Mouse (Mus musculus) embryonic facial prominence, embryonic 14.5 days (tissue): Measurements from ENCODE around the gene Eprs. TPM values are rescaled to one million over a fixed set of nuclear protein-coding genes. Genes with fewer than 3 reads are reported as not detected.
"Not testable (repeated sequence)": the region's sequence is repeated elsewhere in the genome, so short reads cannot be mapped to it uniquely, and the experiment has no call there.

Experiments used
- ATAC-seq: fragments of 200-750 bp; cut with Nextera tagmentation; 2 replicates; pipeline ENCODE4 v1.8.0; 2017; ENCODE audit warnings: low read depth, moderate number of reproducible peaks, moderate TSS enrichment
- DNase-seq: peaks from one replicate; pipeline ENCODE4 v3.0.0-alpha.2; 2015; ENCODE audit warnings: low spot score
- H3K27ac ChIP-seq: fragments of 300-500 bp; sonication (generic); replicated peaks from 2 replicates; pipeline ENCODE4 v1.5.1; 2014; ENCODE audit warnings: low read depth, mild to moderate bottlenecking, low read length, moderate library complexity
- H3K27me3 ChIP-seq: fragments of 300-500 bp; sonication (generic); replicated peaks from 2 replicates; pipeline ENCODE4 v1.6.1; 2014; ENCODE audit warnings: low read length; ENCODE audit not compliant: control insufficient read depth, insufficient read depth
- H3K36me3 ChIP-seq: fragments of 300-500 bp; sonication (generic); 2 replicates; pipeline ENCODE4 v1.6.1; 2014; ENCODE audit warnings: low read length, mixed read lengths; ENCODE audit not compliant: control insufficient read depth, insufficient read depth
- H3K4me1 ChIP-seq: fragments of 300-500 bp; sonication (generic); 2 replicates; pipeline ENCODE4 v1.6.1; 2014; ENCODE audit warnings: antibody characterized with exemption, low read length; ENCODE audit not compliant: control insufficient read depth, insufficient read depth
- H3K4me2 ChIP-seq: fragments of 300-500 bp; sonication (generic); 2 replicates; pipeline ENCODE4 v1.6.1; 2014; ENCODE audit warnings: low read depth, mild to moderate bottlenecking, low read length, moderate library complexity, mixed read lengths
- H3K4me3 ChIP-seq: fragments of 300-500 bp; sonication (generic); 2 replicates; pipeline ENCODE4 v1.5.1; 2014; ENCODE audit warnings: low read depth, mild to moderate bottlenecking, low read length
- H3K9ac ChIP-seq: fragments of 300-500 bp; sonication (generic); 2 replicates; pipeline ENCODE4 v1.6.1; 2014; ENCODE audit warnings: low read depth, mild to moderate bottlenecking, low read length, moderate library complexity, mixed read lengths
- H3K9me3 ChIP-seq: fragments of 300-500 bp; sonication (generic); 2 replicates; pipeline ENCODE4 v1.6.1; 2016; ENCODE audit warnings: low read length; ENCODE audit not compliant: control insufficient read depth
- WGBS: fragments of 180-500 bp; shearing (Covaris S2); extraction: QIAGEN DNeasy Blood & Tissue Kit; methylation state at CpG from one replicate; pipeline ENCODE4 v1.1.7; 2014; 5-methylcytosine and 5-hydroxymethylcytosine counted together
- polyA plus RNA-seq: library from polyadenylated mRNA; unstranded; fragments of >200 nt; fragmentation: Nextera tagmentation; extraction: Ambion mirVana; gene quantifications from 2 replicates; pipeline ENCODE4 v1.2.1, GENCODE M21; 2014

The Eprs gene
- polyA plus RNA-seq = 146 and 166 TPM in 2 replicates

- no peaks in the 10 kb centered on the region for H3K27me3 ChIP-seq
- peaks cover 16% of the 10 kb centered on the region for H3K36me3 ChIP-seq
- ATAC-seq = peak; percentile 97
- H3K4me3 ChIP-seq = peak within 1 kb of the TSS; percentile 97
- H3K27ac ChIP-seq = peak within 1 kb of the TSS; percentile 98
- peaks cover 15% of the 10 kb centered on the region for H3K4me1 ChIP-seq
- H3K9me3 ChIP-seq = no peaks in the 10 kb centered on the region
- under 1% methylated on average over 48 of the region's 92 CpGs for WGBS
- DNase-seq = peak; percentile 99
- H3K4me2 ChIP-seq = peak within 1 kb of the TSS; percentile 70
- peak within 1 kb of the TSS; percentile 95 for H3K9ac ChIP-seq
Observed at GRCm38 (mm10) chr1:185362677-185363520, at the start of gene Eprs. Gene Eprs, plus strand, starts transcription at chr1:185363044.

DNA sequence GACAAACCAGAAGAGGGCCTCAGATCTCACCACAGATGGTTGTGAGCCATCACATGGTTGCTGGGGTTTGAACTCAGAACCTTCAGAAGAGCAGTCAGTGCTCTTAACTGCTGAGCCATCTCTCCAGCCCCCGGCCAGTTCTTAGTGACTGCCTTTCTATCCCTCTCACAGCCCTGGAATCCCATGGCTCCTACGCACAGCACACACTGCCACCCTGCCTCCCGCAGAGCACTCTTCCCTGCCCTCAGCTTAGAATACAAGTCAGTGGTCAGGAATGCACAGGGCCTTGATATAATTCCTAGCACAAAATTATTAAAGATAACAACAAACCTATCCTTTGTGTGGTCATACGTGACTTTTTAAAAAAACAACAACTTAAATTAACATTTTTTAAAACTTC lies 48.3 kb upstream of the Eprs start:
- no peaks in the 10 kb centered on the region for H3K9me3 ChIP-seq
- H3K9ac ChIP-seq = no peak overlapping the region
- no peak overlapping the region for H3K4me3 ChIP-seq
- no peak overlapping the region for H3K27ac ChIP-seq
- no peaks in the 10 kb centered on the region for H3K27me3 ChIP-seq
- peaks cover 72% of the 10 kb centered on the region for H3K36me3 ChIP-seq
- 92% methylated on average over 4 of the region's 4 CpGs for WGBS
- no peak overlapping the region for H3K4me2 ChIP-seq
- H3K4me1 ChIP-seq = no peaks in the 10 kb centered on the region
- ATAC-seq (no peak), DNase-seq (no peak)

GRCm38 (mm10) chr1:185315846-185316568 lies 46.8 kb upstream of the Eprs start:
- 87% methylated on average over 16 of the region's 16 CpGs for WGBS
- H3K9me3 ChIP-seq = no peaks in the 10 kb centered on the region
- ATAC-seq = no peak
- no peaks in the 10 kb centered on the region for H3K4me1 ChIP-seq
- H3K9ac ChIP-seq = no peak overlapping the region
- H3K4me3 ChIP-seq = no peak overlapping the region
- peaks cover 81% of the 10 kb centered on the region for H3K36me3 ChIP-seq
- DNase-seq = no peak
- H3K4me2 ChIP-seq = no peak overlapping the region
- no peak overlapping the region for H3K27ac ChIP-seq
- H3K27me3 ChIP-seq = no peaks in the 10 kb centered on the region

DNA sequence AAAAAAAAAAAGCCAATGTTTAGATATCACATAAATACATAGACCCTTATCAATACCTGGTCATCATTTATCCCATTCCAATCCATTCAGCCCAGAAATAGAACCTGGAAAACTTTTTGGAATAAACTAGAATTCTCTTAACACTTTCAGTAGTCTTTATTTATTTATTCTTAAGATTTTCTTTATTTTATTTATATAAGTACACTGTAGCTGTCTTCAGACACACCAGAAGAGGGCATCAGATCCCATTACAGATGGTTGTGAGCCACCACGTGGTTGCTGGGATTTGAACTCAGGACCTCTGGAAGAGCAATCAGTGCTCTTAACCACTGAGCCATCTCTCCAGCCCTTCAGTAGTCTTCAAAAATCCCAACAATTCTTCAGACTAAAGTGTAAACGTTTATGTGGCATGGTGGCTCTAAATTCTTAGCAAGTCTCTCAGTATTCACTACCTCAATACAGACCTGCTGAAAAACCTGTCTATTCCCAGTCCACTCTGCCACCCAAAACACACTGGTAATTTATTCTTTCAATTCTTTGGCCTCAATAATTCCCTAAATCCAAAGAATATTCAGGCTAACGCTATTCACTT lies 35.0 kb upstream of the Eprs start:
- H3K36me3 ChIP-seq = peaks cover 46% of the 10 kb centered on the region
- peak overlapping the region; percentile 94 for H3K4me3 ChIP-seq
- H3K27ac ChIP-seq, H3K27me3 ChIP-seq, H3K4me1 ChIP-seq, H3K9ac ChIP-seq, DNase-seq, ATAC-seq, H3K9me3 ChIP-seq: not testable (repeated sequence)
- H3K4me2 ChIP-seq = peak overlapping the region; percentile 76
- WGBS = 52% methylated on average over 3 of the region's 3 CpGs

DNA sequence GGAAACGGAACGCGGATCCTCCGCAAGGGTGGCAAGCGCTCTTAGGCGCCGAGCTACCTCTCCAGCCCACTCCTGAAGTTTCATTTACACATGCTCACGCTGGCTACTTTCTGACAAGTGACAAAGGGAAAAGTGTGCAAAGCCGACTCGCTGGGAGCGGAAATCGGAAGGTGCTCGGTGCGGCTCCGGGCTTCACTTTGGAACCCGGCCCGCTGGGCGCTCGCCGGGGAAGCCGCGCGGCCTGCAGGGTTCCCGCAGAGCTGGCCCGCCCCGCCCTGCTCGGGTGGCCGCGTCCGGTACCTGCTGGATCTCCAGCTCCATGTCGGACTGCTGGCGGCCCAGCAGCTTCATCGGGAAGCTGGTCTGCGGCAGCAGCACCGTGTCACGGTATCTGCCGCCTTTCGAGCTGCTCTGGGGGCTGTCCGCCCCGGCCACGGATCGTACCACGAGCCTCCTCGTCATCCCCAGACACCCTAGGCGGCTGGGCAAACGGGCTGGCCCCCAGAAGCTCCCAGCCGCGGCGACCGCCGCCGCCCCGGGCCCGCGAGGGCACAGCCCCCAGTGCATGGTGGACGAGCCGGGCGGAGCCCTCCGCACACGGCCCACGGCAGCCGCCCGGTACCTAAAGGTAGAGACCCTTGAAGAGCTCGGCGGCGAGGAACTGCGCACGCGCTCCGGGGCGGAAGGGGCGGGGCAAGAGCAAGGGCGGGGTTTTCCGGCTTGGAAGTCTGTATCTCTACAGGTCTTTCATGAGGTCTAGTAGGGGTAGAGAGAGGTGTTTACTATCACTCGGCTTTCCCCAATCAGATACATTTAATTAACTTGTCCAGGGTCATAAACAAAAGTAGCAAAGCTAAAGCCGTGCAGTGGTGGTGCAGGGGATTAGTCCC lies 33.9 kb upstream of the Eprs start, which contains the start of gene Iars2:
Gene Iars2, minus strand, starts transcription at position 676 of the 890 bp plus-strand sequence.
- Histone ChIP-seq H3K9ac (peak within 1 kb of the TSS; percentile 94), H3K9me3 (no peaks in the 10 kb centered on the region), H3K36me3 (peaks cover 35% of the 10 kb centered on the region), H3K27ac (peak within 1 kb of the TSS; percentile 93), H3K4me1 (peaks cover 13% of the 10 kb centered on the region), H3K27me3 (no peaks in the 10 kb centered on the region), H3K4me3 (peak within 1 kb of the TSS; percentile 94), H3K4me2 (peak within 1 kb of the TSS; percentile 76)
- under 1% methylated on average over 62 of the region's 76 CpGs for WGBS
- ATAC-seq = peak; percentile 91
- DNase-seq = peak; percentile 91

GRCm38 (mm10) chr1:185329851-185330250 lies 33.0 kb upstream of the Eprs start:
- peaks cover 26% of the 10 kb centered on the region for H3K36me3 ChIP-seq
- WGBS = 90% methylated on average over 8 of the region's 8 CpGs
- H3K4me3 ChIP-seq = peak overlapping the region; percentile 94; the same call in 1 of the 2 replicates
- peak overlapping the region; percentile 76 for H3K4me2 ChIP-seq
- peaks cover 13% of the 10 kb centered on the region for H3K4me1 ChIP-seq
- DNase-seq = no peak
- no peaks in the 10 kb centered on the region for H3K27me3 ChIP-seq
- no peak overlapping the region for H3K9ac ChIP-seq
- no peak for ATAC-seq
- H3K27ac ChIP-seq = no peak overlapping the region
- no peaks in the 10 kb centered on the region for H3K9me3 ChIP-seq

DNA sequence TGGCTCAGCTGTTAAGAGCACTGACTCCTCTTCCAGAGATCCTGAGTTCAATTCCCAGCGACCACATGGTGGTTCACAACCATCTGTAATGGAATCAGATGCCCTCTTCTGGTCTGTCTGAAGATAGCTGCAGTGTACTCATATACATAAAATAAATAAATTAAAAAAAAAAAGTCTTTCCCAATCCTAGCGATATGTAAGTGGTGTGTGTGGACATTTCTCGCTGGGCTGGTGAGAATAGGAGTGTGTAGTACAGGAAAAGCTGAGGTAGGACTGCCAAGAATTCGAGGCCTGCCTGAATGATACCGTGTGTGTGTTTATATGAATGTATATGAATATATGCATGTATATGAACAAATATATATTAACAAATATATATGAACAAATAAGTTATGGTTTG lies 31.5 kb upstream of the Eprs start:
- Histone ChIP-seq H3K9me3 (no peaks in the 10 kb centered on the region), H3K4me3 (peak overlapping the region; percentile 75), H3K36me3 (peaks cover 12% of the 10 kb centered on the region), H3K27ac (no peak overlapping the region), H3K27me3 (no peaks in the 10 kb centered on the region), H3K4me2 (peak overlapping the region; percentile 82), H3K9ac (no peak overlapping the region), H3K4me1 (peaks cover 13% of the 10 kb centered on the region)
- ATAC-seq = no peak
- DNase-seq = no peak
- 54% methylated on average over 5 of the region's 5 CpGs for WGBS
